Comparison of ENCODE assay signal across 8 mouse cellular contexts in genomic region chr2:118761906-118762783, GRCm38 (mm10). TPM values are rescaled to one million over a fixed set of nuclear protein-coding genes. Genes with fewer than 3 reads are reported as not detected.
DNase-seq lines count a peak whose midpoint lies in the region; ATAC-seq and TF ChIP-seq lines count a peak whose summit lies in the region.

Gene Ccdc9b, minus strand, starts transcription at chr2:118762661.

- in situ Hi-C loops in Patski (cut with MboI; ENCODE audit: low pct_unique_long_range_greater_than_20kb): loop anchor here (5.0 kb wide), 1 partner anchor 120 kb away; no protein-coding TSS in a partner anchor

- H3K4me1 ChIP-seq in hindbrain, embryonic 12.5 days: peaks cover 40% of the 10 kb centered on the region

- peak within 1 kb of the TSS; percentile 54 for H3K9ac ChIP-seq in hindbrain, embryonic 12.5 days

- H3K36me3 ChIP-seq in hindbrain, embryonic 12.5 days: no peaks in the 10 kb centered on the region

- no peak for TF ChIP-seq CTCF in Patski (IDR thresholded peaks at IDR 0.05)

- no peaks in the 10 kb centered on the region for H3K9me3 ChIP-seq in hindbrain, embryonic 12.5 days (replicated peaks)

- H3K27me3 ChIP-seq in Patski: no peaks in the 10 kb centered on the region
- peaks cover 8% of the 10 kb centered on the region; the same call in 1 of the 2 replicates for H3K27me3 ChIP-seq in hindbrain, embryonic 12.5 days

- peak within 1 kb of the TSS; percentile 46 for H3K4me2 ChIP-seq in hindbrain, embryonic 12.5 days (replicated peaks)

- POLR2A ChIA-PET in Patski (lab: Charles Lee): interaction anchor here (0.6 to 2.4 kb wide), 5 partner anchors 13 to 100 kb away, joined by 3 to 10 read pairs (median 4); partner anchors contain the start of gene Knstrn

- H3K4me3 ChIP-seq in hindbrain, embryonic 12.5 days: peak within 1 kb of the TSS; percentile 14

- ATAC-seq in Patski: peak; percentile 48
- ATAC-seq in hindbrain, embryonic 12.5 days (ENCODE audit: low FRiP score): peak; percentile 84

- 3% methylated on average over 28 of the region's 29 CpGs for WGBS in hindbrain, embryonic 12.5 days

- CTCF ChIA-PET in Patski (lab: Charles Lee): interaction anchor here (1.3 to 6.0 kb wide), 4 partner anchors 13 to 275 kb away, joined by 3 to 34 read pairs (median 13); partner anchors contain the start of gene Inafm2

- H3K27ac ChIP-seq in hindbrain, embryonic 12.5 days: peak within 1 kb of the TSS; percentile 97

- DNase-seq in Patski (ENCODE audit: low read depth, low spot score): no peak
- peak; percentile 91 to 93 for DNase-seq in cerebellum, postnatal 25 days
- DNase-seq in frontal cortex, postnatal 36 days (ENCODE audit: low spot score in 2 of 2): peak; percentile 84 to 86
- peak; percentile 87 to 89 for DNase-seq in layer of hippocampus, postnatal 36 days
- DNase-seq in lung, postnatal 10 days: peak; percentile 97
- peak; percentile 90 for DNase-seq in ovary, postnatal 36 days (ENCODE audit: low spot score)
- peak; percentile 90 for DNase-seq in urinary bladder, adult 2 months (ENCODE audit: low spot score)

RNA-seq across cellular contexts. Expression of gene Ccdc9b, which starts in this region (rescaled TPM):
- polyA plus RNA-seq in Patski (2021): 31.5 TPM
- polyA plus RNA-seq in hindbrain, embryonic 12.5 days (2016; fragmentation: Nextera tagmentation; extraction: Ambion mirVana): 1.3 and 1.7 TPM in 2 replicates
- 1 to 10 TPM; 6.4 to 6.5 TPM for total RNA-seq in layer of hippocampus, postnatal 36 days (2021)
- polyA plus RNA-seq in urinary bladder, adult 2 months (2012; rRNA removed): 19.3 and 23.1 TPM in 2 replicates
